Comparison of ENCODE assay signal across 9 mouse cellular contexts in genomic region chr13:49372370-49373060, GRCm38 (mm10). TPM values are rescaled to one million over a fixed set of nuclear protein-coding genes. Genes with fewer than 3 reads are reported as not detected.
A peak's percentile ranks its signal among the peaks of the same experiment; 100 is the strongest.
DNase-seq lines count a peak whose midpoint lies in the region; ATAC-seq and TF ChIP-seq lines count a peak whose summit lies in the region.
"Had no signal": no experiment of that assay in that cellular context is flagged by ENCODE, and none has a peak within 500 bp of the region (broad histone marks: within the 10 kb centered on the region; RNA-seq: fewer than 3 reads in every experiment).

No protein-coding gene starts in this region.

- ATAC-seq in liver, embryonic 13.5 days (ENCODE audit: low read depth), result no peak
- ATAC-seq in liver, embryonic 11.5 days (replicated peaks; ENCODE audit: low FRiP score), result no peak
- no peak for ATAC-seq in CD4-positive, CD25-positive, alpha-beta regulatory T cell, adult 4 months

- no peak overlapping the region for H3K4me3 ChIP-seq in cerebellum, adult 2 months (replicated peaks; ENCODE audit: insufficient read depth, low read depth, low read length)
- H3K4me3 ChIP-seq in liver, embryonic 13.5 days (replicated peaks), result no peak overlapping the region
- H3K4me3 ChIP-seq in liver, embryonic 11.5 days (ENCODE audit: low read depth, low read length), result no peak overlapping the region

- TF ChIP-seq CTCF in cerebellum, adult 2 months (IDR thresholded peaks at IDR 0.05; ENCODE audit: borderline replicate concordance, insufficient read depth, low read depth, low read length), result no peak

- peaks cover 35% of the 10 kb centered on the region for H3K36me3 ChIP-seq in liver, embryonic 13.5 days
- H3K36me3 ChIP-seq in liver, embryonic 11.5 days (ENCODE audit: control insufficient read depth, insufficient read depth, low read length), result peaks cover 15% of the 10 kb centered on the region

- H3K9ac ChIP-seq in liver, embryonic 13.5 days, result no peak overlapping the region
- no peak overlapping the region for H3K9ac ChIP-seq in liver, embryonic 11.5 days (ENCODE audit: low read depth, low read length)

- 59% methylated on average over 9 of the region's 9 CpGs for WGBS in cerebellum, adult 2 months
- 74% methylated on average over 9 of the region's 9 CpGs for WGBS in liver, embryonic 13.5 days (ENCODE audit: insufficient replicate concordance)
- WGBS in liver, embryonic 11.5 days, result 88% methylated on average over 9 of the region's 9 CpGs

- H3K9me3 ChIP-seq in liver, embryonic 13.5 days (replicated peaks), result no peaks in the 10 kb centered on the region
- no peaks in the 10 kb centered on the region for H3K9me3 ChIP-seq in liver, embryonic 11.5 days (ENCODE audit: control insufficient read depth, low read length)

- H3K4me1 ChIP-seq in cerebellum, adult 2 months (ENCODE audit: control insufficient read depth, insufficient read depth, low read length), result peaks cover 19% of the 10 kb centered on the region
- H3K4me1 ChIP-seq in liver, embryonic 13.5 days (replicated peaks), result peaks cover 60% of the 10 kb centered on the region
- H3K4me1 ChIP-seq in liver, embryonic 11.5 days (replicated peaks; ENCODE audit: control insufficient read depth, insufficient read depth, low read length), result peaks cover 29% of the 10 kb centered on the region

- TF ChIP-seq POLR2A in cerebellum, adult 2 months (IDR thresholded peaks at IDR 0.05; ENCODE audit: borderline replicate concordance, insufficient read depth, low read length), result no peak

- no peak for DNase-seq in cerebellum, adult 2 months
- DNase-seq in cerebellum, postnatal 4 days (ENCODE audit: low spot score in 2 of 2), result no peak
- DNase-seq in liver, embryonic 13.5 days, result no peak
- no peak for DNase-seq in liver, embryonic 11.5 days (ENCODE audit: low spot score)
- DNase-seq in heart, adult 18-20 months, result peak; percentile 75 to 77
- DNase-seq in lung, postnatal 36 days, result peak; percentile 40
- no peak for DNase-seq in cerebellum, adult 9-10 months
- DNase-seq: layer of hippocampus, adult 9-11 months had no signal

- peak overlapping the region; percentile 21; the same call in 1 of the 2 replicates for H3K27ac ChIP-seq in cerebellum, adult 2 months (ENCODE audit: insufficient read depth, low read length)
- H3K27ac ChIP-seq in liver, embryonic 13.5 days, result 0 out of 2 replicates have a peak overlapping the region, but pooled peaks have one; percentile 67
- H3K27ac ChIP-seq in liver, embryonic 11.5 days (ENCODE audit: low read depth, low read length), result no peak overlapping the region

- no peak overlapping the region for H3K4me2 ChIP-seq in liver, embryonic 13.5 days
- no peak overlapping the region for H3K4me2 ChIP-seq in liver, embryonic 11.5 days

- no peaks in the 10 kb centered on the region for H3K27me3 ChIP-seq in cerebellum, adult 2 months (ENCODE audit: control insufficient read depth, insufficient read depth, low read length)
- no peaks in the 10 kb centered on the region for H3K27me3 ChIP-seq in liver, embryonic 13.5 days
- H3K27me3 ChIP-seq in liver, embryonic 11.5 days (replicated peaks; ENCODE audit: control insufficient read depth, insufficient read depth, low read length), result no peaks in the 10 kb centered on the region

RNA-seq across cellular contexts. Expression of gene Bicd2, which starts 31.1 kb away (rescaled TPM):
- 50.6 and 50.7 TPM in 2 replicates for polyA plus RNA-seq in cerebellum, adult 2 months (2012; rRNA removed)
- polyA plus RNA-seq in liver, embryonic 13.5 days (2015; fragmentation: Nextera tagmentation; extraction: Ambion mirVana), result 9.0 and 10.5 TPM in 2 replicates
- polyA plus RNA-seq in liver, embryonic 11.5 days (2014; fragmentation: Nextera tagmentation; extraction: Ambion mirVana), result 22.6 TPM in 2 replicates
- 10 to 100 TPM; 67.3 to 73.9 TPM for total RNA-seq in heart, adult 18-20 months (2021)
- 1 to 10 TPM; 5.9 to 6.1 TPM for polyA plus RNA-seq in CD4-positive, CD25-positive, alpha-beta regulatory T cell, adult 4 months (2017; shearing (Covaris generic))

RNA-seq across cellular contexts. Expression of gene Ippk, which starts 48.5 kb away (rescaled TPM):
- 11.3 and 12.8 TPM in 2 replicates for polyA plus RNA-seq in cerebellum, adult 2 months (2012; rRNA removed)
- 10.1 and 11.7 TPM in 2 replicates for polyA plus RNA-seq in liver, embryonic 13.5 days (2015; fragmentation: Nextera tagmentation; extraction: Ambion mirVana)
- polyA plus RNA-seq in liver, embryonic 11.5 days (2014; fragmentation: Nextera tagmentation; extraction: Ambion mirVana), result 19.0 and 23.7 TPM in 2 replicates
- 1 to 10 TPM; 7.0 to 7.4 TPM for total RNA-seq in heart, adult 18-20 months (2021)
- 1 to 10 TPM; 3.9 to 7.1 TPM for polyA plus RNA-seq in CD4-positive, CD25-positive, alpha-beta regulatory T cell, adult 4 months (2017; shearing (Covaris generic))

RNA-seq across cellular contexts. Expression of gene Fgd3, which starts 52.4 kb away (rescaled TPM):
- polyA plus RNA-seq in cerebellum, adult 2 months (2012; rRNA removed), result 13.7 and 13.8 TPM in 2 replicates
- polyA plus RNA-seq in liver, embryonic 13.5 days (2015; fragmentation: Nextera tagmentation; extraction: Ambion mirVana), result 0.37 and 0.39 TPM in 2 replicates
- polyA plus RNA-seq in liver, embryonic 11.5 days (2014; fragmentation: Nextera tagmentation; extraction: Ambion mirVana), result 0.74 and 0.92 TPM in 2 replicates
- total RNA-seq in heart, adult 18-20 months (2021), result 1 to 10 TPM; 1.2 to 2.4 TPM
- 10 to 100 TPM; 17.9 to 23.2 TPM for polyA plus RNA-seq in CD4-positive, CD25-positive, alpha-beta regulatory T cell, adult 4 months (2017; shearing (Covaris generic))

Comparison
In these comparisons a context has a peak if more than half of its experiments do, and no peak if none do; other contexts are left out.
1. DNase-seq: peak in heart, adult 18-20 months (2 of 2) and lung, postnatal 36 days (single experiment); none in cerebellum, adult 2 months (0 of 2), cerebellum, postnatal 4 days (0 of 2), liver, embryonic 13.5 days (single experiment), liver, embryonic 11.5 days (single experiment) and cerebellum, adult 9-10 months (single experiment).